Mouse (Mus musculus): ENCODE data around the gene Gm10188.

Gm10188 gene

DNA sequence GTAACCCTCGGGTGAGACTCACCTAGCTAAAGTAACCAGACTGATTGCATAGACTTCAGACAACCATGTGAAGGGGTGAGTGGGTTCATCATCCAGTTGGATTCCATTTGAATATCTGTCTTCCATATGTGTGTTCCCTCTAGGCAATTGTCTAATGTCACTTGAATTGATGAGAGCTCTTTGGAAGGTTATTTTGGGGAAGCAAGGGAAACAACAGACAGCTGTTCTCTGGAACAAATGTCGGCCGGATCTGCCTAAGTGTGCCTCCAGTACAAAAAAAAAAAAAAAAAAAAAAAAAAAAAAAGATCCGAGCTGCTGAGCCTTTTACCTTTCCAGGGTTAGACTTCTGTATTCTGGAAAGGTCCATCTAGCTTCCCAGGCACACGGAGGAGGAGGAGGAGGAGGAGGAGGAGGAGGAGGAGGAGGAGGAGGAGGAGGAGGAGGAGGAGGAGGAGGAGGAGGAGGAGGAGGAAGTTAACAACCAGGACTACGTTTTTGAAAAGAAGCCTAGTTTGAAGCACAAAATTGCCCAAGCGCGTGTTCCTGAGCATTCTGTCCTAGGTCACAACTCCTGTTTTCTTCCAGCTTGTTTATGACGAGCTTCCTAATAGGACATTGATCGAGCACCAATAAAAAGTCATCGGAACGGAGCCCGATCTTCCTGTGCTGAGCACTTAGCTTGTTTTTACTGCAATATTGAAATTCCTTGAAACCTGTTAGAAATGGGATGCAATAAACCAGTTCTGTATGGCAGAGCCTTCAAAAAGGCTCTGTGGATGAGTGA lies 3.1 kb downstream of the Gm10188 start:
- DNase-seq (ENCODE audit: low read depth): no peak

DNA sequence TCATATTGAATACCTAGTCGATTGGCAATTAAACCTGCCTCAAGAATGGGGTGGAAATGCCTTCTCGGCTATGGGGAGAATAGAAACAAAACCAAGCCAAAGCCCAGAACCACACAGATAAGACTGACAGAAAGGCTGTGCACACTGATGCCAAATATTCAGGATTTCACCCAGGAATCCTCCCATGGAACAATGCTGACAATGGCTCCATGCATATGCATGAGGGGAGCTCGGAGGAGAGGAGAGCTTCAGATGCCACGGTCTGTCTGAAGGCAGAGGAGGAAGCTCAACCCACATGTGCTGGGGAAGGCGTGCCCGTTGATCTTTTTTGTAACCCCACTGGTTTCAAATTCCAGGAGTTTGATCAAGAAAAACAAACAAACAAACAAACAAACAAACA lies 7.4 kb downstream of the Gm10188 start:
- DNase-seq (ENCODE audit: low read depth): no peak

DNA sequence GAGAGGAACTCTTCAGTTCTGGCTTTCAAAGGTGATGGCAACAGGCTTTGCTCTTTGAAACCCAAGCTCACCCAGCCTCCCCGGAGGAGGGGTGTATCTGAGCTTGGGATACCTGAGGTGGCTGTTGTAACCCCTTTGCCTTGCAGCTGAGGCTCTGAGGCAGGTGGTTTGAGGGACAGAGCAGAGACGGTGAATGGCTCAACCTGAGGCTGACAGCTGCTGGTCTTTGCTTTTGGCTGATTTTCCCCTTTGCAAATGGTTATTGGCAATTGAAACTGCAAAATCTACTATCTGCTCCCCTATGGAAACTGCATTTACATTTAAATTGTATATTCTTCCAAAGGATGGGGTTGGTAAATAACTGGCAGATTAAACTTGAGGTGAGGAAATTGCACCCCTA lies 7.9 kb downstream of the Gm10188 start:
- no peak for DNase-seq (ENCODE audit: low read depth)

DNA sequence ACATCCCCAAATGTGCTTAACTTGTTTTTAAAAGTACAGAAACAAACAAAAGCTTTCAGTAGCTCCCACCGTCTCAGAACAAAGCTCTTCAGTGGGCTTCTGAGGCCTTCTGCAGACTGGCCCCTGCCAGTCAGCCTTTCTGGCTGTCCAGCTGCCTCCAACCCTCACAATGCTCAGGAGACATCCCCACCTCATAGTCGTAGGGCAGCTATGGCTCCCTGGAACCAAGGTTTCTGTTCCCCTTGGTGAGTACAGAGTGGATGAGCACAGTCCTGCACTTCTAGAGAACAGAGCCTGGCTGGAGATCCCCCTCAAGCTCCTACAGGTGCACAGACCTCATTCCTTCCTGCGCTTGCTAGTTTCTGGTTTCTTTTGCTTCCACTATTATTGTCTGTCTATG lies 13.3 kb downstream of the Gm10188 start:
- no peak for DNase-seq (ENCODE audit: low read depth)

GRCm38 (mm10) chr1:132213076-132213475 lies 16.5 kb downstream of the Gm10188 start:
- no peak for DNase-seq (ENCODE audit: low read depth)

DNA sequence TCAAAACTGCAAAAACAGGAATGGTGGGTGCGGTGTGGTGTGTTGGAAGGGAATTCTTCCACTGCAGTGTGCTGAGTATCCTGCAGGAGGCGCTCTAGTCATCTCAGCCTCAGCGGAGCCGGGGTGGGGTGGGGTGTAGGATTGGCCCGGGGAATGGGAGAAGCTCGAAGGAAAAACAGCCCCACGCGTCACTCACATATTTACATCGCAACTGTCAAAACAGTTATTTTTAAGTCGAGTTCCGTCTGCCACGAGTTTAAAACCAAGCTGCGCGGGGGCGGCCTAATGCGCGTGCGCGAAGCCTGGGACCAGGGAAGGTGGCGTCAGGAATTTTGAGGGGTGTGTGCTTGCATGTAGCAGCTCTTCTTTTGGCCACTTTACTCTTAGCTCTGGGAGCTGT lies 17.3 kb downstream of the Gm10188 start:
- no peak for DNase-seq (ENCODE audit: low read depth)

DNA sequence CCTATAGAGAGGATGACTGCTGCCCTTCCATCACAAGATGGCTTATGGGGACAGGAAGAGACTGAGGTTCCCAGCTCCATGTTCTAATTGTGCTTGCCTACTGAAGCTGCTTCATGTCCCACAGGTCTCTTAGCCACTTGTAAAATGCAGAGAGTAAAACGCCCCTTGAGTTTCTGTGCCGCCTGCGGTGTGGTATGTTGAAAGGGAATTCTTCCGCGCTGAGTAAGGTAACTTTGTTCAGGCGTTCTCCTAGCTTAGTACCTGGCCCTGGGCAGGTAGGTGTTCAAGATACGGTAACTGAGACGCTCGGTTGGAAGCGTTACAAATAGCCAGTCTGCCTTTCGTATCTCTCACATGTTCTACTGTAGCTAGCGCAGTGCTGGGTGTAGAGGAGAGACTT lies 17.9 kb downstream of the Gm10188 start:
- no peak for DNase-seq (ENCODE audit: low read depth)

GRCm38 (mm10) chr1:132210922-132211321 lies 18.6 kb downstream of the Gm10188 start:
- DNase-seq (ENCODE audit: low read depth): peak; percentile 71

DNA sequence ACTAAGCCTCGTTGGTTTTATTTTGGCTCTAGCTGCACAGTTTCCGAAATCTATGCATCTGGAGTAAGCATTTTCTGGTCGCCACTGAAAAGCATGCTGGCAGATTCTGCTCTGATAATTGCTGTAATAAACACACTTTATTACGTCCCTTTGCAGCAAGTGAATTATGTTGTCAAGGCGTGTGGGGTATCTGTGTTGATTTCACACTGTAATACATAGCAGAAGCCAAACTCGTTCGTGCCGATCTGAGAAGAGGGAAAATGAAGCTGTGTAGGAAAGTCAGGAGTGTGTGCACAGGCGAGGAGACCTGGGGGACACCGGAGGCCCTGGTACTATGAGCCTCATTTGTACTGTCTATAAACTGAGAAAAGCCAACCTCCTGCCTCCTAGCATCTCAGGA lies 20.2 kb downstream of the Gm10188 start:
- DNase-seq (ENCODE audit: low read depth): no peak

GRCm38 (mm10) chr1:132208154-132208553 lies 21.4 kb downstream of the Gm10188 start:
- DNase-seq (ENCODE audit: low read depth): no peak

- DNase-seq (ENCODE audit: low read depth): no peak
Measured at GRCm38 (mm10) chr1:132206828-132207227, 22.7 kb downstream of the Gm10188 start.

GRCm38 (mm10) chr1:132205958-132206357 lies 23.6 kb downstream of the Gm10188 start:
- peak; percentile 77 for DNase-seq (ENCODE audit: low read depth)

DNA sequence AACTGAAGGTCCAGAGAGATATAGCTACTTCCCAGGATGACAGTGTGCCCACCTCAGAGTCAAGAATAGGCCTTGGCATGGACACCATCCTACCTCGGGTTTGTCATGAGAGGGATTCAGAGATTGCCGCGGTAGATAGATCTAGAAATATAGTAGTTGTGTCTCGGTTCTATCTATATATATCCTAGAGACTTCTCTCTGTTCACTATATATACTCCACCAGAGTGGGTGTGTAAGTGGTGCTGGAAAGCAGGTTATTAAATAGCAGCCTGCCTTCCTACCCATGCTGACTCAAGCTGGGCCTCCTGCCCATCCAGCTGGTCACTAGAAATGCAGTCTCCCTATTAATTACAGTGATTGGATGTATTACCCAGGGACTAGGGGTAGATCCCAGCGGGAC lies 26.8 kb downstream of the Gm10188 start:
- no peak for DNase-seq (ENCODE audit: low read depth)

DNA sequence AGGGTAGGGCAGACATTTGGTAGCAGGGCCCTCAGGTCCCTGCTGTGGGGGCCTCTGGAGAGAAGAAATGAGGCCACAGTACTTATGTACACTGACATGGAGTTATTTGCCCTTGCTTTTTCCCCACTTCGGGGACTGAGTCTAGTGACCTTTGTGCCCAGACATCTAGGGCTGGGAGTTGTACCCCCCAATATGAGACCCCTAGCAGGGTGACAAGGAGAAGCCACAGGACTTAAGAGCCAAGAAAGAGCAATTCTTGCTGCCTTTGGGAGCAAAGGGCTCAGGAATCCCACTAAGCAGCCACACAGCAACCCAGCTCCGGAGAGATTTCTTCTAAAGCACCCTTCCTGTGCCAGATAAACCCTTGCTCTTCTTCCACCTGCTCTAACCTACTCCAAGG lies 27.6 kb downstream of the Gm10188 start:
- no peak for DNase-seq (ENCODE audit: low read depth)

GRCm38 (mm10) chr1:132201511-132201860 lies 28.1 kb downstream of the Gm10188 start:
- DNase-seq (ENCODE audit: low read depth): no peak

GRCm38 (mm10) chr1:132200562-132201510 lies 28.7 kb downstream of the Gm10188 start:
- DNase-seq (ENCODE audit: low read depth): no peak

GRCm38 (mm10) chr1:132199934-132200333 lies 29.6 kb downstream of the Gm10188 start:
- no peak for DNase-seq (ENCODE audit: low read depth)

DNA sequence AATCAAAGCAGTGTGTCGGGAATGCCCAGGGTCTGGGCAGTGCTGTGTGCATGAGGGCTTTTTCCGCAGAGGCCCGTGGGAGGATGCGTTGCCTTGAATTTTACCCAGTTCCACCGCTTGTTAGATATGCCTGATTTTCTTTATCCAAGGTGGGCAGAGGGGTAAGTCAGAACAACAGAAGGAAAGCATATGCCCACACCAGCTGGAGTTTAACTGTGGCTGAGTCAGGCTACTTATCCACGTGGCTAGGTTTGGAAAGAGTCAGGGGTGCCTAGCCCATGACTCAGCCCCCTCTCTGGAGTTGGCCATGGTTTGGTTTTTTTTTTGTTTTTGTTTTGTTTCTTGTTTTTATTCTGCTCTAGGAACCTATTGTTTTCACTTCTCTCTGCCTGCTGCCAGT lies 30.3 kb downstream of the Gm10188 start:
- DNase-seq (ENCODE audit: low read depth): no peak

DNA sequence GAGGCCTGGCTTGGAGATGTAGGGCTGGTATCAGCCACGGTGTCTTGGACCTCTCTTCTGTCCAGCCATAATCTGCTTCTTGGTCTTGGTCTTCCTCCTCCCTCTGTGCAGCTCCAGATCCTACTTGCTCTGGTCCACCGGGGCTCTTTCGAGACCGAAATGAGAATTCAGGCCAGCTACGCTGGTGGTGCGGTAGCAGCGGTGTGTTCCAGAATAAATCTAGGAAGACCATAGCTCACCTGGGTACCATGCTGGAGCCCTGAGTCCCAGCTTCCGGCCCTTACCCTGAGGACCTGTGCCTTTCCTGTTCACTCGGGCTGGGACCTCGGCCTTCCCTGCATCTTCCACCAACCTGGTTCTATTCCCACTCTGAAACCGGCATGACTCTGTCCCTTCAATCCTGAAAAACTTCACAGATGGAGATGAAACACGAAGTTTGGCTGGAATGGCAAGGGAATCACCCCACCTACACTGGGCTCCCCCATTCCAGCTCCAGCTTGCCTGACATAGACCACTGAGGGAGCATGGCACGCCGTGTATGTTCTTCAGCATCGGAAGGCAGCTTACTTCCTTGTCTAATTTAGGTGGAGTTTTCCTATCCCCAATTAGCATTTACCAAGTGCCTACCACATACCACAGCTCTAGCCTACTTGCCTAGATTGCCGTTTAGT lies 31.0 kb downstream of the Gm10188 start:
- no peak for DNase-seq (ENCODE audit: low read depth)

DNA sequence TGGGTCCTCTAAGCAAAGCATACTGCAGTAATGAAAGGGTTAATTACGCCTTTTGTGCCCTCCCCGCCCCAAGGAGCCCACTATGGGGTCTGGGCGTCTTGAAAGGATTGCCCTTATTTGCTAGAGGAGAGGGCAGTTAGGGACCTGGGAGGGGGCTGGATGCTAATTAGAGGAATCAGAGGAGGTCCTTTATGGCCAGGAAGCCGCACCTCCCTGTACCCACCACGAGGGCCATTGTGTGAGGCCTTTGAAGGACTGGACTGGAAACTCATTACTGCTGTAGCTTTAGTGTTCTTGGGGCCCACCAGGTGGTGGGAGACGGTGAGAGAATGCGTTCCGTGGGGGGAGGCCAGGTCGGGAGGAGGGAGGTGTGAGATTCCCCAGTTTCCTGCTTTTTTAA lies 31.9 kb downstream of the Gm10188 start:
- DNase-seq (ENCODE audit: low read depth): no peak

GRCm38 (mm10) chr1:132196337-132196736 lies 33.2 kb downstream of the Gm10188 start:
- no peak for DNase-seq (ENCODE audit: low read depth)

DNA sequence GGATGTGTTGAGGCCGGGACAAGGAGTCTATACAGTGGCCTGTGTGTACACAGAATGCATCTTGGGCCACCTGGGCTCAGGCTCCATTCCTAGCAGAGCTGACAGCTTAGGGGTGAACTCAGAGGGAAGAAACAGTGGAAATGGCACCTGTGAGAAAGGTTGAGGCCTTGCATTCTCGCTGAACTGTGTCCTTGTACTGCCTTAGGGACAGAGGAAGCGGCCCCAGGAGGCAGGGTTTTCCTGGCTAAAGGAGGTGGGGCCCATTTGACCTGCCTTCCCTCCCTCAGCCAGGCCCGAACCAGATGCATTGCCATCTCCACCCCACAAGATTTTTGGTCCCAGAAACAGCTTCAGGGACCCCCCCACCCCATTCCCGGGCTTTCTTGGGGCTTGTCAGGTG lies 33.9 kb downstream of the Gm10188 start:
- DNase-seq (ENCODE audit: low read depth): no peak

DNA sequence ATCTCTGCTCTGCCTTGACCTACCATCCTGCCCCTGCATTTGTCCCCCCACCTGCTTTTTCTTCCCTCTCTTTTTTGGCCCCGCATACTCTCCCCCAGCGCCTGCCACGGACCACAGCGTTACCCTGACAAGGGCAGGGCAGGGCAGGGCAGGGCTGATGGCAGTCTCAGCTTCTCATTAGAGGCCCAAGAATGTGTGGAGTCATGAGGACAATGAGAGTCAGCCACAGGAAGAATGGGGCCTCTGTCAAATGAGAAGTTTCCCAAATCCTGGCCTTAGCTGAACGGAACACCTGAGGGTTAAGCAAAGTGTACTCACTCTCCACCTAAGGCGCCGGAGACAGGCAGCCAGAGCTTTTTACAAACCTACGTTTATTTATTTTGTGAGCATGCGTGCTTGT lies 34.5 kb downstream of the Gm10188 start:
- no peak for DNase-seq (ENCODE audit: low read depth)

Data from 416B (cell line).